Mouse (Mus musculus): Measurements from ENCODE around the gene Phf2. TPM values are rescaled to one million over a fixed set of nuclear protein-coding genes. Genes with fewer than 3 reads are reported as not detected.
A peak's percentile ranks its signal among the peaks of the same experiment; 100 is the strongest.
"Not testable (repeated sequence)": the region's sequence is repeated elsewhere in the genome, so short reads cannot be mapped to it uniquely, and the experiment has no call there.

Phf2 gene
- total RNA-seq, 2 experiments from 2014 or later, result 44.6 to 45.7 TPM

DNA sequence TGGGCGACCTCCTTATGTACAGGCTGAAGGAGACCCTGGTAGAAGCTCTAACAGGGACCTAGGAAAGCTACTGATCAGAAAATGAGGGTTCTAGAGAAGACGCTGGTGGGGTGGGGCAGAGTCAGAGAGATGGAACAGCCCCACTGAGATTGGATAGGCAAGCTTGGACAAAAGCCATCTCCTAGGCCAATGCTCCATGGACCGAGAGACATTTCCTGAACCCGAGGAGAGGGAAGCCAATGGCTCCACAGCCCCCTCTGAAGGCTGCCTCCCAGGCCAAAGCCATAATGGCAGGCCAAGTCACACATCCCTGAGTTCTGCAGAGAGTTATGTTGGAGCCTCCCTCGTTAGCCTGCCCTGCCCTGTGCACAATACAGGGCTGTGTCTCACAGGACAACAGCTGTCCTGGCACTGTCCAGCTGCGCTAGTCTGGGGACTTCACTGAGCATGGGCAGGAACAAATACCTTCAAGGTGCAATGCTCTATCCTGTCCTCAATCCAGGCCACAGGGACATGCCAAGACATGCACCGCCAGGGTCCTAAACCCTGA lies 60.6 kb downstream of the Phf2 start:
- no peak for DNase-seq (ENCODE audit: low spot score in 2 of 2)

DNA sequence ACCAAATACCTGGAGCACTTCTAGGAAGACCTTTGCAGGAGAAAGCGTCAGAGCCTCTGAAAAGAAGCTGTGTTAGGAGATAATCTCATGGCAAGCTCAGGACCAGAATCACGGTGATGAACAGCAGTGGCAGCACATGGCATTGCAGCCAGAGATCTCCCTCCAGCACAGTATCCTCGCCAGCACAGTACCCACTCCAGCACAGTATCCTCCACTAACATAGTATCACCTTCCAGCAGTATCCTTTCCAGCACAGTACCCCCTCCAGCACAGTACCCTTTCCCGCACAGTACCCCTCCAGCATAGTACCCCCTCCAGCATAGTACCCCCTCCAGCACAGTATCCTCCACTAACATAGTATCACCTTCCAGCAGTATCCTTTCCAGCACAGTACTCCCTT lies 61.3 kb downstream of the Phf2 start:
- DNase-seq (ENCODE audit: low spot score in 2 of 2), result not testable (repeated sequence)

DNA sequence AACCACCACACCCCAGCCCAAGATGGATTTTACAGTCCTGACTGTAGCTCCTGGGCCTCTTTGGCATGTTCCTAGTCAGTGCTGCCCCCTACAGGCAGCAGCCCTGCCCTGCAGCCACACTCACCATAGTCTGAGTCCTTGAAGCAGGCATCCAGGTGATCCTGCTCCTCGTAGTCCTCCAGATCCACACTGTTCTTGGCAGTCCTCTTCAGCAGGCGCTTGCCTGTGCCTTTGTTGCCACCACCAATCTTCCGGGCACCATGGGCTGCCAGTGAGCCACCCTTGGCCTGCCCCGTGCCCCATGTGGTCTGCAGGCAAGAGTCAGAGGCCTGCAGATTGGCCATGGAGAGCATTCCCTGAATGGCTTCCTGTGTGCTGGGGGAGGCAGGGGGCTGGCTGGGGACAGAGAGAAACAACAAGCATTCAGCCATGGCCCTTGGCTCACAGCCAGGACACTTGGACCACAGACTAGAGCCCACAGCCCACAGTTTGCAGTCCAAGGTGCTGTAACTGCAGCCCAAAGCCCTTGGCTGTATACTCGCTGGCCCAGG lies 63.4 kb downstream of the Phf2 start:
- DNase-seq (ENCODE audit: low spot score in 2 of 2), result no peak

DNA sequence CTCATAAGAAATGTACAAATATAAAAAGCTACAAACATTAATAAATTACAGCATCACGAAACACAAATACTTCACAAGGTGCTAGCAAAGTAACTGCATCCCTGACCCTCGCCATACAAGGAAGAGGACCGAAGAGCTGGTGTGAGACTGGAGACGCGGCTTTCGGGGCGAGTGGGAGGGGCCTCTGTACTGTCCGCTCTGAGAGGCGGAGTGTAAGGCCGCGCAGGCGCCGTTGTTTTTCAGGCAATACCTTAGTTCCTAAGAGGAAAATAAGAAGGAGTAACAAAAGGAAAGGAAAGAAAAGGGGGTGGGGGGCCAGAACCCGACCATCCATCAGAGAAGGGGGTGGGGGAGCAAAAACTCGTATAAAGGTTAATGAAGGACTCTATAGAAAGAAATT lies 68.7 kb downstream of the Phf2 start:
- DNase-seq (ENCODE audit: low spot score in 2 of 2), result no peak

DNA sequence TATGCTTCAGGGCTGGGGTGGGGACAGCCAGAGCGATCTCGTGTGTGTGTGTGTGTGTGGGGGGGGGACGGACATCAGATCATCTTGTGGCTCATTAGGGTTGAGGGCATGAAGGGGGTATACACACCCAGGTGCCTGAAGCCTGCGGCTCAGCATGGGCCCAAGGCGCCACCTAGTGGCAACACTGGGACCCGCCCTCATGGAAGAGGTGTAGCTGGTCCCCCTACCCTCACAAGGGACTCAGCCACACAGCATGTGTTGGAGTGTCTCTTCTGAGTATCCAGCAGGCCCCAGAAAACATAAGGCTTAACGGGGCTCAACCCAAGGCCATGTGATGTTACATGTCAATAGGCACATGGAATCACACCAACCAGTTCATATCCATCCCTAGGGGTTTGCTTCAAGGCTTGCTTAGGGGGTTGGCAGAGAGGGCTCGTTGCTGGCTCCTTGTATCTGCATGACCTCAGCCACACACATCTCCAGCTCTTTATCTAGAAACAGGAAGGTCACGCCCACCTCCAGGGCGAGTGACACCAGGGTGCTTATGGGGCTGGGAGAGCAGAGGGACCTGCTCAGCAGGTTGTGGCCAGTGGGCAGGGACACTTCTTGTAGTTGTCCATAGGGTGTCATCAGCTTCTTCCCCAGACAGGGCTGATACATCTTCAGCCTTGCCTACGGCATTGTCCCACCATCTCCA lies 69.9 kb downstream of the Phf2 start:
- DNase-seq (ENCODE audit: low spot score in 2 of 2), result peak; percentile 40 to 57

DNA sequence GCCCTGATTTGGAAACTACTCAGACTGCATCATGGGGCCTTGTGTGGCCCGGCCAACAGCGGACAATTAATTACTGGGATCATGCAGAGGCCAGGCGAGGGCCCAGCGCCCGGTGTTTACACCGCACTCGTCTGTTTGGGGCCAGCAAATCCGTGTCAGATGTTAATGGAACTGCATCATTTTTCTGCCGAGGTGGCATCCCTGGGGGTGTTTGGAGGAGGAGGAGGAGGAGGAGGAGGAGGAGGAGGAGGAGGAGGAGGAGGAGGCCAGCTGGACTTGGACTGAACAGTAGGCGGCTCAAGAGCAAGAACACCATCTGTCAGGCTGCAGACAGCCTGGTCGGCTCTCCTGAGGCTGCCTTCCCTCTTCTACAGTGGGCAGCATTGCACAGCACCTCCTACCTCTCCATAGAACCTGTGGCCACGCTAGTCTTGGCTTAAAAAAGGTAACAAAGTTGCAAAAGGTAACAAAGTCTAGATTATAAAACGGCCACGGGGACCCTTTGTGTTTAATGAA lies 72.6 kb downstream of the Phf2 start:
- DNase-seq (ENCODE audit: low spot score in 2 of 2), result no peak

DNA sequence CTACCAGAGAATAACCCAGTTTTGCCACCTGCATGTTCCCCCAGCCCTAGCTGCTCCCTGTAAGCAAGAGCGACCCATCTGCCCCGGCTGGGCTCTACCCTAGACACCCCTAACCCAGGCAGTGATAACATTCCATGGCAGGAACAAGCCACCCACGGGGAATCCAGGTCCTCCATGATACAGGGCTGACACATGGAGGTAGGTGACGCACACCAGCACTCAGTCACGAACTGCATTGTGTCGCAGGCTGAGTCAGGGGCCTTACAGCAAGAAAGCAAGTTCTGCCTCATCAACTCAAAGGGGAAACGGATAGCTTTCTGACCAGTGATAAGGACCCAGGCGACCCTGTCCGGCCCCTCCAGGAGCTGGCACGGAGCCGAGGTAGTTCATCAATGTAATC lies 74.0 kb downstream of the Phf2 start:
- no peak for DNase-seq (ENCODE audit: low spot score in 2 of 2)

DNA sequence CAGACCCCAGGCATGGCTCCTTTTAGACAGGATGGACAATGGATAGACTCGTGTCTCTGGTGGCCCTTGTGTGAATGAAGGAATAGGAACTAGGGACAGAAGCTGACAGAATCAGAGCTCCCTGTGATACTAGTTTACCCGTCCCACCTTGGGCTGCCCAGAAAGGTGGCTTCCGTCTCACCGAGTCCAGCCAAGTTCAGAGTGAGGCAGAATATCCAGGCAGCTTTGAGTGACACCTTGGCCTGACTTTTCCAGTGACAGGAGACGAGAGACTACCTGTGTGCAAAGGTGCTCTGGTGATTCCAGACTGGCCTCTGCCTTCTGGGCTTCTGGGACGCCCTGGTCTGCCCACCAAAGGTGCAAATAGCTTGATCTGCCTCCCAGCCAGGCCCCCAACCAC lies 75.2 kb downstream of the Phf2 start:
- DNase-seq (ENCODE audit: low spot score in 2 of 2), result no peak

DNA sequence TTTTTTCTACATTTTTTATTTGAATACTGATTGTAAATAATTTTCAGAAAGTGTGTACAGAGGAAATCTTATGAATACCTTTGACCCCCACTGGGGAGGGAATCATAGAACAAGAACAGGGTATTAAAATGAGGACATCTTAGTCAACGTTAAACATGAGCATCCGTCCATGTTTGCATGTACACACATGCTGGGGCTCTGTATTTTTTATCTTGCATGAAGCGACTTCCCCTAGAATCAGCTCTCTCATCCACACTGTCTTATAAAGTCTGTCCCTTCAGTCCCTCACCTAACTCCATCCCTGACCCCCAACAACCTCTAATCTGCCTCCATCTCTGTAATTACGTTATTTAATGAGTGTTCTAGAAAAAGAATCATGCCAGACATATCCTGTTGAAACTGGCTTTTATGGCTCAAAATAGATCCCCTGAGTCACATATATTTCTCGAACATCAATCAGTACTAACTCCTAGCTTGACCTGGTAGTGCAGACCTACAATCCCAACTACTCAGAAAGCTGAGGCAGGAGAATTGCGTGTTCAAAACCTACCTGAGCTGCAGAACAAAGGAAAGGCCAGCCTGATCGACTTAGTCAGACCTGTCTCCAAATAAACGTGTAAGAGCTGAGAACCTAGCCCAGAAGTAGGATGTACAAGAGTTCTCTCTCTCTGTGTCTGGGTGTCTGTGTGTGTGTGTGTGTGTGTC lies 86.2 kb downstream of the Phf2 start:
- no peak for DNase-seq (ENCODE audit: low spot score in 2 of 2)

DNA sequence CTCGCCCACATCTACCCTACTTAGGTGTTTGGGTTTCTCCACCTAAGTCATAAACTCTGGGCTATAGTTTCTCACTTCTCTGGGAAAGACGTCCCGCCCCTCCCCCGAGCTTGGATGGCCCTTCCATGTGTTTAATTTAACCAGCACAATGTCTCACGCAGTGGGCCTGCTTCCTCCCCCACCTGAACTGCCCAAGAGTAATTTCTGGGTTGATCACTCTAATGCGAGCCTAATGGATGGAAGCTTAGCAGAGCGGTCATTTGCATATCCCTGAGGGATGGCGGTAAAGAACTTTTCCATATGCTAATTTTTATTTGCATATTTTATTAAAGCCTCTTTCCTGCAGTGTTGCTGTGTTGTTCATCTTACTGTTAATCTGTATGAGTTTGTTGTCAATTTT lies 86.8 kb downstream of the Phf2 start:
- no peak for DNase-seq (ENCODE audit: low spot score in 2 of 2)

DNA sequence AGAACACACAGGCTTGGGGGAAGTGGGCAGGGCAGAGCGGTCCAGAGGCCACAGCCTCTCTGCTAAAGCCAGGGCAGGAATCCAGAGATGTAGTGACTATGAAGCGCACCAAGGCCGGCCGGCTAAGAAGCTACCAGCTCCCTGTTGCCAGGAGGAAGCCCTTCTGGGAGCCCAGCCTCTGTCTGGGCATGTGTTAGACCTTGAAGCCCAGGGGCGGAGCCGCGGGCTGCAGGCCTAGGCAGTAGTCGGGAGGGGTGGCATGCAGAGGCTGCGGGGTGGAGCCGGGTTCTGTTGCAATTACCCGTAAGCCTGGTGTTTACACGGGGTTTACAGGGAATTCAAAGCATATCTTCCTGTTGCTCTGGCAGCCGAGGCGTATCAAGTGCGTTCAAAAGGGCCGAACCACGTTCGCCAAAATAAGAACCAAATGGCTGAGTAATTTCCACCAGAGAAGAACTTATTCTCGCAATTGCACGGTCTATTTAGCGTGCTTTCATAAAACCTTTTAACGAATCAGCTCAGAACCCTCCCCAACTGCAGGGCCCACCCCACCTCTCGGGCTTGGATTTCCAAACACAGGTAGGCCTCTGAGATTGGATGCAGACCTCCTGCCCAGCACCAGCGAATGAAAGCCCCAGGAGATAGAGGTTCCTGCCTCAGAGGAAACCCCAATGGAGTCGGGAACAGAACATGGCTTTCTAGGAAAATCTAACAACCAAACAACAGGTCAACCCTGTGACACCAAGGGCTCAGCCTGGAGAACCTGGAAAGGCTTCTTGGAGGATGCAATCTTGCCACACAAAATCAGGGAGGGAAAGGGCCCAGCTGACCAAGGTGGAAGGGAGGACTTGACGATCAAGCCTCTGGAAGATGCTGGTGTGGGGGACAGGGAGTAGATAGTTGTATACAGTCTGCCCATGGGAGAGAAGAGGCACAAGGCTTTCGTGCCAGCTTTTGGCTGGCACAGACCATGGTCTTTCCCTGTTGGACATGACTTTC lies 87.9 kb downstream of the Phf2 start:
- DNase-seq (ENCODE audit: low spot score in 2 of 2), result peak; percentile 37 to 60

DNA sequence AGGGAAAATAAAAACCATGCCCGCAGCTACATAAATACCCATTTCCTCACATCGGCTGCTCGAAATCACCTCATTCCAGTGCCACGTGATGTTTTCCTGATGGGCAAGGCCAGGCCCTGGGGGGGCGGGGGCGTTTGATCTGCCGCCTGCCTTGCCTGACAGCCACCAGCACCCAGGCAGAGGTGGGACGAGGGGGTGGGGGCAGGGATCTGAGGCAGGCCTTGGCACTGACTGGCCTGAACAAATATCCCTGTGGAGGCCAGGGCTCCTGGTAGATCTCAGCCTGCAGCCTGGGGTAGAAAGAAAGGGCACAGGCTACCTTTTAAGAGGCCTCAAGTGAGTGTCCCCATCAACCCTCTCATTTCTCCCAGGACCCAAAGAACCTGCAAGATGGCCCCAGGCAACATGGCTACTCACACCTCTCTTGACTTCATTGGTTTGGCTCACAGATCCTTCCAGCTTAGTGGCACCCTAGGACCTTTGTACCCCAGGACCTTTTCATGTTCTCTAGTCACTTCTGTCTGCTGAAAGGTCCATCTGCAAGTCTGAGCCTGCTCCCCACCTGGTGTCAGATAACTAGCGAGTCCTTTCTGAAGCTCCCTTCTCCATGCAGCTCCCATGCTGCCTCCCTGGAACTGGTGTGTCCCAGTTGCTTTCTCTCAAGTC lies 90.4 kb downstream of the Phf2 start:
- no peak for DNase-seq (ENCODE audit: low spot score in 2 of 2)

DNA sequence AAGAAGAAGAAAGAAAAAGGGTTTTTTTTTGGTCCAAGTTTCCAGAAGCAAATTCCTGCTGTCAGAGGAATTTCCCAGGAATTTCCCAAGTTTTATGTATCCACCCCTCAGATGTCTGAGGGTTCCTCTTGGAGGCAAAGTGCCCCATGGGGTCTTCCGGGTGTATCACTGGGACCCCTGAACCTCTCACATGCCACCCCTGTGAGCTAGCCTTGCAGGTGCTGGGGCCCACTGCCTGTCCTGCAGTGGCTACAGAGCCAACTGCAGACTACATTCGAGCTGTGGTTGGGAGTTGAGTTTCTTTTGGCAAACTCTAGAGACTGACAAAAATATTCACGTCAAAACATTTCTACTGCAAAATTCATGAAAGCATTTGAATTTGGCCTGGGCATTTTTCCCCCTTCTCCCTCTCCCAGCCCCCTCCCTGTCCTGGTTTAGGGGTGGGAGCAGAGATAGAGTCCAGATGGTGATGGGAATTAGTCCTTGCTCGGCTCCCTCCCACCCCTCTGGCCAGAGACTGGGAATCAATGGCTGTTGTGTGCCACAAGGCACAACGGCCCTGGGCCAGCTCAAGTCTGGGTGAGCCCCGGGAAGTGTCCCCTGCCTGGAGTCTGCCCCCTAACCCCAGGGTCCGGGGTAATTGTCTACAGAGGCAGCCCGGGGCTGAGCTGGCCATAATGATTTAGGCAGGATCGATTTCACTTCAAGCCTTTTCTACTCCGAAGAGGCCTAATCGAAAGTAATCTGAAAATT lies 91.2 kb downstream of the Phf2 start:
- DNase-seq (ENCODE audit: low spot score in 2 of 2), result no peak

DNA sequence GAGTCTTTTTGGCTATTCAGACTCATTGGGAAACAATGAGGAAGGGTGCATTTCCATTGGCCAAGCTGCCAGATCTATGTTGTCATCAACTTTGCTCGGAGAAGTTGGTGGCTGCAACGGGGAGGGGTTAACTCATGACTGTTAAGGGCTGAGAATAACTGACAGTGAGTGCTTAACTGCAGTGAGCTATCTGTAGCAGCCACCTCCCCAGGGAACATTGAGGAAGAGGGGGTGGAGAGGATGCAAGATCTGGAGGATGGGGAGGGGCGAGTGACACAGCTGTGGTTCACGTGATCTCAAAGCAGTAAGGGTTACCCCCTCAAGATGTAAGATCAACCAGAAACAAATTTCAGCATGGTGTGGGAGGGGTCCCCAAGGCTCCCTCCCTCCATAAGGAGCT lies 92.8 kb downstream of the Phf2 start:
- no peak for DNase-seq (ENCODE audit: low spot score in 2 of 2)

DNA sequence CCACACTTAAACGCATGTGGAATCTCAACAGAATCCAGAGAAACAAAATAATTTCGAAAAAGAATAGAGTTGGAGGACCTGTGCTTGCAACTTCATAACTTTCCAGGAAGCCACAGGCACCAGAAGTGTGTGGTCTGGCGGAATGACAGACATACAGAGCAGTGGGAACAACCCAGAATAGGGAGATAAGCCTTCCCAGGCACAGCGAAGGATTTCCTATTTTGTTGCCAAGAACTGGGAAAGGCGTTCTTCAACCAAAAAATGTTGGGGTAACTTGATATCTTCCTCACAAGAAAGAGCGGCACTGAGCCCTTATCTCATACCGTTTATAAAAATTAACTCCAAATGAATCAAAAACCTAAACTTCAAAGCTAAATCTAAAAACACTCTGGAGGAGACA lies 96.4 kb downstream of the Phf2 start:
- no peak for DNase-seq (ENCODE audit: low spot score in 2 of 2)

DNA sequence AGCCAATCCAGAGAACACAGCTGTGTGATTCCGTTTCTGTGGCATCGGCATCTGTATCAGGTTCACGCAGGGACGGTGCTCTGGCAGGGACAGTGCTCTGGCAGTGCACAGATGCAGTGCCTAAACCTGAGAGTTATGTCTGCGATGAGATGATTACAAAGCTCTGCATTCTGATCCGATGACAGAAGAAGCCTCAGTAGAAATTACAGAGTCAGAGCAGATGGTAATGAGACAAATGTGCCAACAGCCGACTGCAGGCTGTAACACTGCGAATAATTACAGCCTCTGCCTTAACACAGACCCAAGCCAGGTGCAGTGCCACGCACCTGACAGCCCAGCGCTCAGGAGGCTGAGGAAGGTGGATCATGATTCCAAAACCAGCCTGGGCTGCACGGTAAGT lies 102.8 kb downstream of the Phf2 start:
- DNase-seq (ENCODE audit: low spot score in 2 of 2), result no peak

DNA sequence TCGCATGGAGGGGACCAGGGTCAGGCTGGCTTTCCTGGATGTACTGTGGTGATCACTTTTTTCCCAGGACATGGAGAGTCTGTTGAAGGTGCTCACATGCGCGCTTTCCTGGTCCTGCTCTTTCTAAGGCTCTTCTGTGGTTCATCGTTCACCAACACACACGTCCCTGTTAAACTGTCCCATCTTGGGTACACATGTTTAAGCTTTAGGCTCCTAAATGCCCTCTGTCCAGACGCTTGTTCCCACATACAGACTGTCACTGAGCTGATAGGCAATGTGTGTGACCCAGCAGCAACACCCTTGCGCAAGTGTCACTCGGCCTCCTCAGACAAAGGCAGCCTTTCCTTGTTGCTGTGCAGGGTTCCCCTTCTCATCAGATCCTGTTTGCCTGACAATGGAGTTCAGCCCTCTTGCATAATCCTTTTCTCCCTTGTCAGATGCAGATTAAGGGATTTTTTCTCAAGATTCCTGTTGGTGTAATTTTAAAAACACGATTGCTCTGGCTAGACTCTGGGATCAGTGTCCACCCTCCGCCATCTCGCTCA lies 107.1 kb downstream of the Phf2 start:
- DNase-seq (ENCODE audit: low spot score in 2 of 2), result no peak

DNA sequence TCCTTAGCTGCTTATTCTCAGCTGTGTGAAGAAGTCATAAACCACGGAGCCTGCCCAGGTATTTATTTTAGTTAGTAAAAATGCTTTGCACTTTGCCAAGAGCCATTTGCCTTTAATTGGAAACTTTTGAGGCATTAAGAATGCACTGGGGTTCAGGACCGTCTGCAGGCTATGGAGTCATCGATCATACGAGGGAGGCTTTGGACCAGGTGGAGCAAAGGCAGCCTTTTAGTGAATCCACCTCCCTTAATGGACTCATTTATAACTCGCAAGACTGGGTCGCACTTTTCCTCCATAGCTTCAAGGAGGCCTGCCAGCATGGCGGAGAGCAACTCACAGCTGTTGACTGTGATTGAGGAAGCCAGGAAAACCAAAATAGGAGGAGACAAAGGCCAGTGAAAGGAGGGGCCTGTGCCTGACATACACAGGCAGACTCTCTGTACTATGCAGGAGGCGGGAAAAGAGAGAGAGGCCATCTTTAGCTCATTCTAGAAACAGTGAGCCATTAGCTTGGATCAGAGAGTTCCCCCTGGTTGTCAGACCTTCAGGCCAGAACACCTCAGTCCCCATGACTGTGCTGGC lies 110.0 kb downstream of the Phf2 start:
- DNase-seq (ENCODE audit: low spot score in 2 of 2), result no peak

DNA sequence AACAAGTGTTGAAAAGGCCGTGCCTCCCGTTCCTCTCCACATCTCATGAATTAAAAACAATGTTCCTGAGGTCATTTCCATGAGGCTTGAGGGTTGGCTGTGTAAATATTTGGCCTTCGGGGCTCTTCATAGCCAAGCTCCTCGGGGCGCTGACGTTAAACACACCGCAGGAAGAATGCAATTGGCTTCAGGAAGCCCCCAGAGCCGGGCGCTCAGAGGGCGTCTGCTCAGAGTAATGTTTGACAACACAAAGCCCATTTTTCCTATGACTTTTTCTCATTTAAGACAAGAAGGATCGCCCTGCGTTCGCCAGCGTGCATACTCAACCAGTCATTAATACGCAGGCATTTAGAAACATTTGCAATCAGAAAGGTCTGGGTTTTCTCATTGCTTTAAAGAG lies 114.2 kb downstream of the Phf2 start:
- no peak for DNase-seq (ENCODE audit: low spot score in 2 of 2)
